Mouse (Mus musculus) spleen, adult 12 weeks (tissue): Measurements from ENCODE around the gene Tapbp.
A peak's percentile ranks its signal among the peaks of the same experiment; 100 is the strongest.
"Not testable (repeated sequence)": the region's sequence is repeated elsewhere in the genome, so short reads cannot be mapped to it uniquely, and the experiment has no call there.

Source experiments
- DNase-seq: peaks from one replicate; pipeline ENCODE4 v3.0.0; 2022; ENCODE audit warnings: low spot score

The Tapbp gene

GRCm38 (mm10) chr17:33915671-33916250 is at the start of gene Tapbp, which contains the start of gene Zbtb22:
Tapbp (plus strand) TSS chr17:33915899.
Zbtb22 (plus strand) TSS chr17:33915904.
- DNase-seq = peak; percentile 90

GRCm38 (mm10) chr17:33873537-33873936 is 42.2 kb upstream of the Tapbp start, which contains the start of gene Gm7029:
Gm7029 (plus strand) TSS chr17:33873837.
- not testable (repeated sequence) for DNase-seq

- DNase-seq = no peak
Observed at GRCm38 (mm10) chr17:33874411-33874810, 41.3 kb upstream of the Tapbp start.

- DNase-seq = not testable (repeated sequence)
Observed at GRCm38 (mm10) chr17:33875797-33876196, 39.9 kb upstream of the Tapbp start.

- DNase-seq = not testable (repeated sequence)
Observed at GRCm38 (mm10) chr17:33884320-33884719, 31.4 kb upstream of the Tapbp start.

GRCm38 (mm10) chr17:33887802-33888201 is 27.9 kb upstream of the Tapbp start:
- not testable (repeated sequence) for DNase-seq

GRCm38 (mm10) chr17:33888230-33888629 is 27.5 kb upstream of the Tapbp start:
- not testable (repeated sequence) for DNase-seq

GRCm38 (mm10) chr17:33889941-33890532 is 25.7 kb upstream of the Tapbp start:
- DNase-seq = not testable (repeated sequence)

GRCm38 (mm10) chr17:33890533-33891059 is 25.1 kb upstream of the Tapbp start, which contains the start of gene Kifc1:
Kifc1 (minus strand) TSS chr17:33890661.
- DNase-seq = peak; percentile 99

- DNase-seq = no peak
Observed at GRCm38 (mm10) chr17:33891357-33891756, 24.3 kb upstream of the Tapbp start.

- not testable (repeated sequence) for DNase-seq
Observed at GRCm38 (mm10) chr17:33891892-33892291, 23.8 kb upstream of the Tapbp start.

GRCm38 (mm10) chr17:33892429-33892828 is 23.3 kb upstream of the Tapbp start:
- DNase-seq = no peak

- not testable (repeated sequence) for DNase-seq
Observed at GRCm38 (mm10) chr17:33893011-33893410, 22.7 kb upstream of the Tapbp start.

- DNase-seq = no peak
Observed at GRCm38 (mm10) chr17:33897114-33897794, 18.4 kb upstream of the Tapbp start.

GRCm38 (mm10) chr17:33898193-33898592 is 17.5 kb upstream of the Tapbp start:
- DNase-seq = not testable (repeated sequence)

- no peak for DNase-seq
Observed at GRCm38 (mm10) chr17:33899642-33900041, 16.1 kb upstream of the Tapbp start.

GRCm38 (mm10) chr17:33900281-33900988 is 15.3 kb upstream of the Tapbp start:
- DNase-seq = no peak

GRCm38 (mm10) chr17:33900989-33901314 is 14.7 kb upstream of the Tapbp start:
- DNase-seq = no peak

GRCm38 (mm10) chr17:33901653-33902052 is 14.0 kb upstream of the Tapbp start:
- no peak for DNase-seq

GRCm38 (mm10) chr17:33902079-33902478 is 13.6 kb upstream of the Tapbp start:
- no peak for DNase-seq

- DNase-seq = no peak
Observed at GRCm38 (mm10) chr17:33902491-33902890, 13.2 kb upstream of the Tapbp start.
